Mouse (Mus musculus): Measurements from ENCODE around the gene Cyth1.

DNA sequence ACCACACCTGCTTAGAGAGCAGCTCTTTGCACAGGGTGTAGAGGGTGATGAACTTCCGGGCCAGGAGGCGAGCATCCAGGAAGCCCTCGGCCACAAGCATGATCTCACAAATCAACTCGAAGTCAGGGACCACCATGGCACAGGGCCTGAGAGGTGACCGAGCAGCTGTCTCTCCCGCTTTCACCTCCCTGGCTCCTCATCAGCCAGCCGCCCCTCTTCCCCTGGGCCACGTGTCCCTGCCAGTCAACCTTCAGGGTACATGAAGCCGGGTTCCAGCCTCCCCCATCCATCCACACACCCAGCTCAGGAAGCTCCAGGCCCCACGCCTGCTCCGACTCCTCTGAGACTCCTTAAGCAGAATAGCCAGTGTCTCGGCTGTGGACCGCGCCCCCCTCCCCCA, 166.1 kb downstream of the Cyth1 start:
- TF ChIP-seq CTCF (IDR thresholded peaks at IDR 0.05) (no peak), POLR2A (IDR thresholded peaks at IDR 0.05; ENCODE audit: insufficient read depth, low read depth, low read length) (no peak)
